Mouse (Mus musculus) C3H10T1/2 (cell line): ENCODE data around the gene Ccdc93. TPM values are rescaled to one million over a fixed set of nuclear protein-coding genes. Genes with fewer than 3 reads are reported as not detected.

ENCODE experiments used
- polyA plus RNA-seq, 2 experiments: library from polyadenylated mRNA; unstranded; fragments of >200 nt; fragmentation: generic; extraction: Trizol; gene quantifications; one replicate each; pipeline ENCODE4 v1.2.1; 2012; ENCODE audit warnings: missing spikeins in 2 of 2

Ccdc93 gene
- polyA plus RNA-seq = 1 to 10 TPM; 3.9 to 8.3 TPM

GRCm38 (mm10) chr1:121430938-121431928 is at the start of gene Ccdc93:
Gene Ccdc93, plus strand, starts transcription at chr1:121431049.

GRCm38 (mm10) chr1:121528399-121528720 is 97.5 kb downstream of the Ccdc93 start, which contains the start of gene Htr5b:
Gene Htr5b, minus strand, starts transcription at chr1:121528465.

Other genes with a start within 250 kb of the Ccdc93 start
- gene Insig2, start 98.5 kb upstream of the Ccdc93 start, polyA plus RNA-seq = 10 to 100 TPM in 1 of 2 experiments, 1 to 10 TPM in 1; 3.5 to 42.7 TPM
- gene Htr5b, start 97.4 kb downstream of the Ccdc93 start, polyA plus RNA-seq = not detected
- 10 to 100 TPM; 20.5 to 26.8 TPM for gene Ddx18, start 136.9 kb downstream of the Ccdc93 start, polyA plus RNA-seq